23 mouse cellular contexts compared by ENCODE assay signal in the genomic region with DNA sequence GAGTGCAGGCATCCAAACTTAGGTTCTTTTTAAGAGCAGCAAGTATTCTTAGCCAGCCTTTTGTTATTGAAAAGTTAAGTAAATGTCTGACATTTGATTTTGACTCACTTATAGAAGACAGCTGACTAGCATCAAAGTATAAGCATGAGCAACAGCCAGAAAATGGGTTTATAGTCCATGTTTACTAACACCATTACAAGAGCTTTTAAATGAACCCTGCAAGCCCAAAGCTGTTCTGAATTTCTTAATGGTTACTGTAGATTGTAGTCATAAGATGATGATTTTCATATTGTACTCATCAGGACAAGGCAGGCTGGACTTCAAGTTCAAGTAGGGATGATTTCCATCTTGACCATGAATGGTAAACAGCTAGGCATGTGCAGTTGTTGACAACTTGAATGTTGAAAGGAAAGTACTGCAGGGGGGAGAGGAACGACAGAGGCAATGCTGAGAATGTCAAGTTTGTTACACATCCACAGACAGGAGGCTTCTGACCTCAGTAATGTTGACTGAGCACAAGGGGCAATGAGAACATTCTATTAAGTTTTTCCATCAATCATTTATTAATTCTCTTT. TPM values are rescaled to one million over a fixed set of nuclear protein-coding genes. Genes with fewer than 3 reads are reported as not detected.
"Had no signal": no experiment of that assay in that cellular context is flagged by ENCODE, and none has a peak within 500 bp of the region (broad histone marks: within the 10 kb centered on the region; RNA-seq: fewer than 3 reads in every experiment).

No protein-coding gene starts in this region.

- H3K4me1 ChIP-seq: limb, embryonic 10.5 days; limb, embryonic 13.5 days; liver, embryonic 12.5 days; liver, embryonic 15.5 days; midbrain, embryonic 12.5 days; midbrain, embryonic 15.5 days; neural tube, embryonic 12.5 days; neural tube, embryonic 15.5 days; stomach, embryonic 15.5 days had no signal

- H3K27ac ChIP-seq: limb, embryonic 10.5 days; limb, embryonic 13.5 days; liver, embryonic 12.5 days; liver, embryonic 15.5 days; macrophage; midbrain, embryonic 12.5 days; midbrain, embryonic 15.5 days; neural tube, embryonic 12.5 days; neural tube, embryonic 15.5 days; stomach, embryonic 15.5 days had no signal

- H3K4me2 ChIP-seq: limb, embryonic 13.5 days; liver, embryonic 12.5 days; liver, embryonic 15.5 days; midbrain, embryonic 12.5 days; midbrain, embryonic 15.5 days; neural tube, embryonic 12.5 days; neural tube, embryonic 15.5 days; stomach, embryonic 15.5 days had no signal

- H3K27me3 ChIP-seq: limb, embryonic 13.5 days; liver, embryonic 12.5 days; liver, embryonic 15.5 days; midbrain, embryonic 12.5 days; midbrain, embryonic 15.5 days; neural tube, embryonic 12.5 days; neural tube, embryonic 15.5 days; stomach, embryonic 15.5 days had no signal

- H3K4me3 ChIP-seq: limb, embryonic 10.5 days; limb, embryonic 13.5 days; liver, embryonic 12.5 days; liver, embryonic 15.5 days; midbrain, embryonic 12.5 days; midbrain, embryonic 15.5 days; neural tube, embryonic 12.5 days; neural tube, embryonic 15.5 days; stomach, embryonic 15.5 days had no signal

- ATAC-seq: hindbrain, embryonic 16.5 days; liver, embryonic 12.5 days; midbrain, embryonic 15.5 days had no signal

- H3K36me3 ChIP-seq: limb, embryonic 10.5 days; limb, embryonic 13.5 days; liver, embryonic 12.5 days; liver, embryonic 15.5 days; midbrain, embryonic 12.5 days; midbrain, embryonic 15.5 days; neural tube, embryonic 12.5 days; neural tube, embryonic 15.5 days; stomach, embryonic 15.5 days had no signal

- DNase-seq: liver; right cerebral cortex, adult 18-20 months; right cerebral cortex, postnatal 14 days; spleen, adult 18-20 months; thymus, postnatal 25 days had no signal

- H3K9me3 ChIP-seq: limb, embryonic 10.5 days; limb, embryonic 13.5 days; liver, embryonic 12.5 days; liver, embryonic 15.5 days; midbrain, embryonic 12.5 days; midbrain, embryonic 15.5 days; neural tube, embryonic 12.5 days; neural tube, embryonic 15.5 days; stomach, embryonic 15.5 days had no signal

- H3K9ac ChIP-seq: limb, embryonic 13.5 days; liver, embryonic 12.5 days; liver, embryonic 15.5 days; midbrain, embryonic 12.5 days; midbrain, embryonic 15.5 days; neural tube, embryonic 12.5 days; neural tube, embryonic 15.5 days; stomach, embryonic 15.5 days had no signal

RNA-seq across cellular contexts. Expression of gene Tfpi2, which starts 52.5 kb away (rescaled TPM):
- total RNA-seq: layer of hippocampus, adult 18-20 months; left cerebral cortex, adult 18-20 months; left cerebral cortex, postnatal 25 days had no signal
- polyA plus RNA-seq: macrophage had no signal

RNA-seq across cellular contexts. Expression of gene Gngt1, which starts 57.4 kb away (rescaled TPM):
- total RNA-seq: layer of hippocampus, adult 18-20 months; layer of hippocampus, postnatal 14 days; left cerebral cortex, adult 18-20 months; left cerebral cortex, postnatal 25 days; megakaryocyte, adult 5-6 weeks had no signal
- polyA plus RNA-seq: hindbrain, embryonic 16.5 days; kidney, embryonic 14.5 days; limb, embryonic 10.5 days; limb, embryonic 13.5 days; liver, embryonic 15.5 days; macrophage; midbrain, embryonic 12.5 days; midbrain, embryonic 15.5 days; neural tube, embryonic 12.5 days; neural tube, embryonic 15.5 days; stomach, embryonic 15.5 days; thymus, postnatal 0 days had no signal
